Mouse (Mus musculus) MN1 (cell line): ENCODE data around the gene Rbms3.

Experiments used
- DNase-seq: peaks from one replicate; pipeline ENCODE4 v3.0.0-alpha.2; 2016; ENCODE audit warnings: low spot score

The Rbms3 gene

GRCm38 (mm10) chr9:116976575-116977408 lies 652.9 kb downstream of the Rbms3 start:
- DNase-seq: no peak

- no peak for DNase-seq
Measured at GRCm38 (mm10) chr9:116975269-116975668, 654.4 kb downstream of the Rbms3 start.

- no peak for DNase-seq
Measured at GRCm38 (mm10) chr9:116974134-116974533, 655.6 kb downstream of the Rbms3 start.

GRCm38 (mm10) chr9:116973594-116973993 lies 656.1 kb downstream of the Rbms3 start:
- DNase-seq: no peak

GRCm38 (mm10) chr9:116967317-116967716 lies 662.4 kb downstream of the Rbms3 start:
- DNase-seq: no peak

- peak; percentile 81 for DNase-seq
Measured at GRCm38 (mm10) chr9:116965691-116966090, 664.0 kb downstream of the Rbms3 start.

- DNase-seq: no peak
Measured at GRCm38 (mm10) chr9:116956156-116956555, 673.6 kb downstream of the Rbms3 start.

- no peak for DNase-seq
Measured at GRCm38 (mm10) chr9:116948211-116948610, 681.5 kb downstream of the Rbms3 start.

GRCm38 (mm10) chr9:116947369-116947768 lies 682.3 kb downstream of the Rbms3 start:
- no peak for DNase-seq

- DNase-seq: no peak
Measured at GRCm38 (mm10) chr9:116946787-116947186, 682.9 kb downstream of the Rbms3 start.

GRCm38 (mm10) chr9:116945689-116946088 lies 684.0 kb downstream of the Rbms3 start:
- no peak for DNase-seq

GRCm38 (mm10) chr9:116943902-116944301 lies 685.8 kb downstream of the Rbms3 start:
- DNase-seq: no peak

- peak; percentile 37 for DNase-seq
Measured at GRCm38 (mm10) chr9:116941116-116941515, 688.6 kb downstream of the Rbms3 start.

- no peak for DNase-seq
Measured at GRCm38 (mm10) chr9:116940693-116941092, 689.0 kb downstream of the Rbms3 start.

- DNase-seq: no peak
Measured at GRCm38 (mm10) chr9:116928338-116928737, 701.4 kb downstream of the Rbms3 start.

- no peak for DNase-seq
Measured at GRCm38 (mm10) chr9:116923151-116923550, 706.6 kb downstream of the Rbms3 start.

GRCm38 (mm10) chr9:116922561-116922960 lies 707.2 kb downstream of the Rbms3 start:
- no peak for DNase-seq

GRCm38 (mm10) chr9:116919441-116920019 lies 710.2 kb downstream of the Rbms3 start:
- no peak for DNase-seq

- no peak for DNase-seq
Measured at GRCm38 (mm10) chr9:116912493-116912847, 717.2 kb downstream of the Rbms3 start.

GRCm38 (mm10) chr9:116911781-116912492 lies 717.8 kb downstream of the Rbms3 start:
- DNase-seq: peak; percentile 24

- DNase-seq: peak; percentile 82
Measured at GRCm38 (mm10) chr9:116909511-116909910, 720.2 kb downstream of the Rbms3 start.

GRCm38 (mm10) chr9:116906955-116907354 lies 722.8 kb downstream of the Rbms3 start:
- DNase-seq: no peak

GRCm38 (mm10) chr9:116905646-116906045 lies 724.1 kb downstream of the Rbms3 start:
- peak; percentile 89 for DNase-seq
